Mouse (Mus musculus) frontal cortex, adult (tissue): ENCODE measurements around the gene Sebox.
A peak's percentile ranks its signal among the peaks of the same experiment; 100 is the strongest.

Experiments used
- ATAC-seq: cut with Nextera tagmentation; 2 replicates; pipeline ENCODE4 v1.9.2; 2017; ENCODE audit warnings: mild to moderate bottlenecking, moderate library complexity, mixed read lengths; ENCODE audit not compliant: low TSS enrichment

Sebox gene

DNA sequence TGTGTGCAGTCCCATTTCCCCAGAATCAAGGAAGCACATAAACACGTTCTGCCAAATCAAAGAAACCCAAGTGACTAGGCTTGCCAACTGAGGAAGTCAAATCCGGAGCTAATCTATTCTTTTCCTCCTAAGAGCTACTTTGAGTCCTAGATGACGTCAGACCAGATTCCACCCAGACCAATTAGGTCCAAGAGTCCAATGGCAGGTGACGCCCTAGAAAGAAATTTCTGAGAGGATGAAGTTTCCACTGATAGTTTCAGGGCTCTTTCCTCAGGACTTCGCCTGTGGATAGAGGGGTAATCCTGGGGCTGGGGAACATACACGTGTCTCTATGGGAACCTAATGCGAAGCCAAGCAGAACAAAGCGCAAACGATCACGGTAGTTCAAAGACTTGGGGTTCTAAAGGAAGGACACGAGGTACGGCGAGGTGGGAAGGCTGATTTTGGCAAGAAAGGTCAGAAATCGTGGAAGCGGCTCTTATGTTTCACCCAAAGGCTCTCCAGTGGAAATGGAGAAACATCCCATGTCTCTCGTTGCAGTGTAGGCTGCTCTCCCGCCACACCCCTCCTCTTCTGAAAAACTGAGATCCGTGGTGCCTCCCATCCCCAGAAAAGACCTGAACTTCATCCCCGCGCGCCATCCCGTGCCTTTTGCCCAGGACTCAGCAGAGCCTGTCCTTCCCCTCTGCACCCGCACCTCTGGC lies 32.3 kb downstream of the Sebox start:
- ATAC-seq, result 0 out of 2 replicates have a peak, but pooled peaks have one; percentile 9

DNA sequence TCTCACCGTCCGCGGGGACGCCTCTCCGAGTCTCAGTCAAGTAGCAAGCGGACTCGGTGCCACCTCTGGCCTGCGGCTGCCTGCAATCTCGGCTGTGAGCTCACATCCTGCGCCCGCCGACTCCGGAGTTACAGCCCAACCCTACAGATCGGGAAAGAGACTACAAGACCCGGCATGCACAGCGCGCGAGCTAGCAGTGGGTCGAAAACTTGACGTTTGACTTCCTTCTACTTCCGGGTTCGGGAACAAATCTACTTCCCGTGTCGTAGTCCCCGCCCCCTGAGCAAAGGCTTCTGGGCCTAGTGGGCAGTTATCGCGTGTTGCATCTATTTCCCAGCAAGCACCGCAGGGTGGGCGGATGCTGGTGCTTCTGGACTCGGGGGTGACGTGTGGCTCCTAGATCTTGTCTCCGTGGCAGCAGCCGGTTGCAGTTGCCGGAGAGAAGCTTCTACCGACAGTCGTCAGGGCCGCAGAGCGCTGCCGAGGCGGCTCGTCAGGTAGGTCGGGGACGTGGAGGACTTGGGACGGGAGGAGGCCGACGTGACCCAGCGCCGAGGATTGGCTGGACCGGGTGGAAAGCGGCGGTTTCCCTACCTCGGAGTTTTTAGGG lies 32.9 kb downstream of the Sebox start, which contains the start of the genes Tnfaip1 and Ift20:
Gene Tnfaip1, minus strand, starts transcription at position 253 of the 610 bp plus-strand sequence.
Gene Ift20, plus strand, starts transcription at position 282 of the 610 bp plus-strand sequence.
- peak; percentile 96 for ATAC-seq

DNA sequence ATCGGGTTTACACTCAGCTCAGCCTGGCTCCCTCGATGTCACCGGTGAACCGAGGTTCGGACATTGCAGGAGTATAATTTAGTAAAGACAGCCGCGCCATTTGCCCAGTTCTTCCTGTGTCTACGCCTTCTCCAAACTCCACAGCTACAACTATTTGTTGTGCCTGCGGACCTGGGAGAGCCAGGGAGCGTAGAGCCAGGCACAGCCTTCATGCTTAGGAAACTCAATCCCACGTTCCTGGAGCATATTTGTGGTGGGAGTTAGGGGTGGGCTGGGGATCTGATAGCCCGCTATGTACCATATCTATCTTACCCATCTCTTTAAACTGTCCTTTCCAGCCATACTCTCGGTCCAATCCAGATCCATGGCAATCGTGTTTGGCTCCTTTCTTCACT lies 33.4 kb downstream of the Sebox start:
- ATAC-seq, result no peak; the same call in 1 of the 2 replicates

DNA sequence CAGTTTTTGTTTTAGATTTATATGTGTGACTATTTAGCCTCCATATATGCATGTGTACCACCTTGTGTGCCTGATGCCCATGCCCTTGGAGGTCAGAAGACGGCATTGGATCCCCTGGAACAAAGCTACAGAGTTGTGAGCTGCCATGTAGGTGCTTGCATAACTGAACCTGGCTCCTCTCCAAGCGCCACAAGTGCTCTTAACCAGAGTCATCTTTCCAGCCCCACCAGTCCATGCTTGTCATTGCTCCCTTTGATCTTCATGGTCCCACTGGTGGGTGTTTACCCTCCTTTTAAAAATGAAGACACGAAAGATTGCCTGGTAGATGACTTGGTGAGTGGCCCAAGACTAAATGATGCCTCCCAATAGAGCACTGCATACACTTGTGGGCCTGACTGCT lies 37.1 kb downstream of the Sebox start:
- no peak for ATAC-seq

DNA sequence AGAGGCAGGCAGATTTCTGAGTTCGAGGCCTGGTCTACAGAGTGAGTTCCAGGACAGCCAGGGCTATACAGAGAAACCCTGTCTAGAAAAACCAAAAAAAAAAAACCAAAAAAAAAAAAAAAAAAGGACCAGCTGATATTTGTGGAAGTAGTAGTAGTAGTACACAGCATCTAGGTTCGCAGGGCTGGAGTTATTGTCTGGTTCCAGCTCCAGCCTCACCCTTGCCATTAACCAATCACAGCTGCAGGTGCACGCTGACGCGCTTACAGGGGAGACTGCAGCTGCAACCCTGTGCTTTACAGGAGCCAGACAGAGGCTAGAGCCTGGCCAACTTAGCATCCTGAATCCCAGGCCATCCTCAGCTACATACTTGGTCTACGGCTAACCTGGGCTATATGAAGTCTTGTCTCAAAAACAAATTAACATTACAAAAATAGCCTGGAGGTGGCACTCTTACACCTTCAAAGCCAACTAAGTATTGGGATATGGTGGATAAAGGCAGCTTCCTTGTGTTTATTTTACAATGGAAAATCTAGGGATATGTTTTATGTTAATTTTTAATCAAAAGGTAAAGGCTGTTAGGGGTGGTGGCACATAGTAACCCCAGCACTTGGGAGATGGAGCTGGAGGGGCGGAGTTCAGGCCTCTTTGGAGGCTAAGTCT lies 41.3 kb downstream of the Sebox start:
- no peak for ATAC-seq

DNA sequence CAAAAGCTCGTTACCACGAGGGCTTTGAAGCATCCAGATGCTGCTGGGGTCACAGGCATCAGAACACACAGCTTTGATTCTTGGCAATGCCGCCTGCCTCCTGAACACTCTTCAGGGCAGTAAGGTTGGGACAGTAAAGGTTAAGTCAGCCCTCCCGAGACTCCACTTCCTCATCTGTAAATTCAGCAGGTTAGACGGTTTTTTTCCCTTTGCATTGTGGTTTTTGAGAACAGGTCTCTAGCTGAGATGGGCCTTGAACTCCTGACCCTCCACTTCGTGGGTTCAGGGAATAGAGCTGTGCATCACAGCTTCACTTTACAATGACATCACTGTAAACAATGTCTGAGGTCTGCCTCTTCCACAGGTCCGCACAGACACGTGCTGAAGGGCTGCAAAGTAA lies 41.9 kb downstream of the Sebox start:
- ATAC-seq, result no peak

DNA sequence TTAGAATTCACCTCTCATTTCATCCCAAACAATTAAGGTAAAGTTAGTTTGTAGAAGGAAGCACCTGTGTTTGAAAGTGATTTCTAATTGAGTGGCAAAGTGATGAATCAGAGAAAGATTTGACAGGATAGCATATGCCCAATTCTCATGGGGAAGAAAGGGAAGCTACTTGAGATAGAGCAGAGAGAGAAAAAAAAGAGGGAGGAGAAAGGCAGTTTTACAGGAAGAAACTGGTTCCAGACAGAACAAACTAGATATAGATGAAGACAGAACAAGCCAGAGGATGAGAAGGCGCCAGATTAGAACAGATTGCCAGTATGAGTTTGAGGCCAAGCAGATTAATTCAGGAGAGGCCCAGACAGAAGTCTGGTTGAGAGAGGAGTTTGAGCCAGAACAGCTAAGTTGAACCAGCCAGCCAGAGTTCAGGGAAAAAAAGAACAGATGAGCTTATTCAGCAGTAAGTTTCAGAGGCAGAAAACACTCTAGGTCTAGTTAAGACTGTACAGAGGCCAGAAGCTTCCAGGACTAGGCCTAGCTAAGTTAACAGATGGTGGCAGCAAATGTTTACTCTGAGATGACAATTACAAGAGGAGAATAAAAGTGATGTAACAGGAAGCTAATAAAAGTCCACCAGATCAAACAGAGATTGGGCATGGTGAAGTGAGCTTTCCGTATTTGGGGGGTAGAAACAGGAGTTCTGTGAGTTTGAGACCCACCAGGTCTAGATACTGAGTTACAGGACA lies 44.6 kb downstream of the Sebox start:
- no peak for ATAC-seq

DNA sequence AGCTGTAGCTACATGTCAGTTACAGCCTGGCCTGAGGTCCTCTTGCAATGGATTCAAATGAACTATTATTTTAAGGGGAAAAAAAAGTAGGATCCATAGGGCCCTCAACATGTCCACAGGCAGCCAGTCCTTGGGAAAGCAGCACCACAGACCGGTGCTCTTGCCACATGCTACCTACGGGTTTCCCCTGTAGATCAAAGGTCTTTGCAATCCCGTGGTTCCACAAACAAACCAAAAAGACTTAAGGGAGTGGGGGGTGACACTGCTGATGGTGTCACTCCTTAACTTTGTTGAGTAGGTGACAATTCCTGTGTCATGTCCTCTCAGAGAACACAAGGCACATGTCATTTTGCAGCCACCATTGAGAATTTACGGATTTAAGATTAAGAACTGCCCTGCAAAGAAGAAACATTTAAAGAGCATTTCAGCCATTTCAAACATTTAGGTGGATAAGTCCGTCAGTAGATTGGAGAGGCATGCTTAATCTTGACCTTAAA lies 46.3 kb downstream of the Sebox start:
- ATAC-seq, result no peak

DNA sequence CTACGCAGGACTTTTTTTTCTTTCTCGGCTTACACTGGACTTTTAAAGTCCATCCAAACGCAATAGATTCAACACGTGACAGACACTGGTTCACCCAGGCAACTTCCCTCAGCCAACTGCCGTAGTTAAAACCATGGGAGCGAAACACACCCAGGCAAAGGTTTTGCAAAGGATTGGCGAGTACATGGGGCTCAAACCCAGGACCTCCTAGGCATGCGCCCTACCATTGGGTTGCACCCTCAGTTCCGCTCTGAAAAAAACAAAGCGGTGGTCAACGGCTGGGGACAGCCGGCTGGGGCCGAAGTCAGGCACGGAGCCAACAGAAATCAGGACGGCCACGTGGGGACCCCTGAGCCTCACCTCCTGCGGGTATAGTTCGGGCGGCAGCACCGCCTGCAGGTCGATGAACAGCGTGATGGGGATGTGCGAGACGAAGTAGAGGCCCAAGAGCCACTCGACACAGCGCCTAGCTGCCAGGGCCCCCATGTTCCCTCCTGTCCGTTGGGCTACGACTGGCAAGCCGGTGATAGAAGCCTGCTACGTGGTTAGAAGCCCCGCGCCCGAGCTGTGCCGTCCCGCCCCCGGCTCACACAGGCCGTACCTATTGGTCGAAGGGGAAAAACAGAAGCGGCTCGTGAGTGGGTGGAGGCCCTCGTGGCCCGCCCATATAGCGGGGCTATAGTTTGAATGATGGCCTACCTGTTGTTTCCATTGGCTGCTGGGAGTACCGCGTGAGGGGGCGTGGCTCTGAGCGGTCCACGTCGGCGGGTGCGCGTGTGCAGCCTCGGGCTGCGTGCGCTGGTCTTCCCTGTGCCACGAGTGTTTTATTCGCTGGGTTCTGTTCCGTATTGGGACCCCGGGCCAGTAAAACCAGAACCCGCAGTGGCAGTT lies 47.2 kb downstream of the Sebox start, which contains the start of gene Tmem97:
Gene Tmem97, minus strand, starts transcription at position 610 of the 891 bp plus-strand sequence.
- ATAC-seq, result peak; percentile 97

DNA sequence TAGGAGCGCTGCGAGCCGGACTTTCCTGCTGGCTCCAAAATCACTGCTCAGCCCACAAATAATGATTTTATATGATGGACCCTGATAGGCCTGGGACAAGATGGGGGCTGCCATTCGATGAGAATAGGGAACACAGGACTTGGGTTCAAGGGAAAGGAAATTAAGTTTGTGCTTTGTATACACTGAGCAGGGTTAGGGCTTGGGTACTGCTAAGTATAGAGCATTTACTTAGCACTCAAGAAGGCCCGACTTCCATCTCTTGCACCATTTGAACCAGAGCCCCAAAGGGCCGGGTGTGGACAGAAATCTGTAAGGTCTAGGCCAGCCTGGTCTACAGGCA lies 47.8 kb downstream of the Sebox start:
- ATAC-seq, result peak; percentile 2; the same call in 1 of the 2 replicates
